Mouse (Mus musculus) adrenal gland, adult 8-10 months (tissue): ENCODE measurements around the gene Parp1. TPM values are rescaled to one million over a fixed set of nuclear protein-coding genes. Genes with fewer than 3 reads are reported as not detected.

Experiments used
- DNase-seq: peaks from one replicate; pipeline ENCODE4 v3.0.0; 2022
- microRNA-seq, 2 experiments: library from miRNA; unstranded; fragments of <30 nt; microRNA quantifications; one replicate each; pipeline ENCODE4 v1.2.0; 2022
- total RNA-seq, 4 experiments: library from RNA; stranded (reverse); gene quantifications; 2 replicates each; pipeline ENCODE4 v1.2.4; 2022

The Parp1 gene
- total RNA-seq, 4 experiments from 2014 or later: 67.5 to 78.3 (median 72.4) TPM

GRCm38 (mm10) chr1:180639416-180640401 lies 71.0 kb downstream of the Parp1 start:
- DNase-seq: no peak

DNA sequence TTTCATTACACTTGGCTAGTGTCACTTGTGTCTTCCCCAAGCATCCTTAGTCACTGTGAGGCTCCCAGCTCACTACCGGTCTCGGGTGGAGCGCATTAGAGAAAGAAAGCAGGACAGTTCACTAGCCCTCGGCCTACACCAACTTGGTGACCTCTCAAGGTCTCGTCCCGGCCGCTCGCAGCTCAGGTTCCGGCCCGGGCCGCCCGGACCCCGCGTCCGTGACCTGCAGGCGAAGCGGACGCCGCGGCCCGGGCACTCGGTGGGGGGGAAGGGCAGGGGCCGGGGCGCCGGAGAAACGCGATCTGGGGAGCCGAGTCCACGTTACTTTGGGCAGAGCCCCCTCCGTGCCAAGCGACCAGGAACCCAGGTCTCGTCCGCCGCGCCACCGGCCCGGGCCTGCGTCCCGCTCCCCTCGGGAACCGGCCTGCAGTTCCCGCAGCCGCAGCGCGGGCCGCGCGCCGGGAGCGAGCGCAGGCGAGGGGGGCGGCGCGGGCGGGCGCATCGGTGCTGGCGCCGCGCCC lies 71.9 kb downstream of the Parp1 start:
- no peak for DNase-seq

- DNase-seq: peak; percentile 84
Measured at GRCm38 (mm10) chr1:180641137-180641517, 72.4 kb downstream of the Parp1 start, which contains the start of gene Lin9. Gene Lin9, plus strand, starts transcription at chr1:180641150.

- no peak for DNase-seq
Measured at GRCm38 (mm10) chr1:180641518-180642227, 72.9 kb downstream of the Parp1 start.

DNA sequence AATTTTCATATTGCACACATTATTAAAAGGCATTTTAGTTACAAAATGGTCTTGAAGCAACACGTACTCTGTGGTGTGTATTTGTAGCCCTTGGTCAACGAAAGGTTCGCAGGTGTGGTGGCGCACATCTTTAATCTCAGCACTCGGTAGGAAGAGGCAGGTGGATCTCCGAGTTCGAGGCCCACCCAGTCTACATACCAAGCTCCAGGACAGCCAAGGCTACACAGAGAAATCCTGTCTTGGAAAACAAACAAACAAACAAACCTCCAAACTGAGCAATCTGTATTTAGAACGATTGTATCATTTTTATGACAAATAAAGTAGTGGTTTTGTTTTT lies 73.5 kb downstream of the Parp1 start:
- no peak for DNase-seq

Small RNA genes within 50 kb of the gene (microRNA-seq; reads per million reads assigned to microRNA genes)
- 0 reads per million in 2 experiments for gene Mir6904

Other genes starting within 250 kb of the Parp1 start
- 10 to 100 TPM; 64.4 to 99.3 (median 78.9) TPM for gene Itpkb, start 238.4 kb upstream of the Parp1 start, total RNA-seq
- gene Stum, start 85.4 kb upstream of the Parp1 start, total RNA-seq: under 1 TPM; 0.30 to 0.80 (median 0.60) TPM
- gene Lin9, start 72.2 kb downstream of the Parp1 start, total RNA-seq: 1 to 10 TPM; 4.4 to 5.8 (median 5.2) TPM
- not detected for gene Mixl1, start 128.1 kb downstream of the Parp1 start, total RNA-seq
- 10 to 100 TPM; 48.1 to 51.3 (median 50.6) TPM for gene Acbd3, start 157.1 kb downstream of the Parp1 start, total RNA-seq
- 100 to 1,000 TPM; 575 to 749 (median 648) TPM for gene H3f3a, start 245.0 kb downstream of the Parp1 start, total RNA-seq